Comparison of ENCODE assay signal across 18 mouse cellular contexts in the genomic region with DNA sequence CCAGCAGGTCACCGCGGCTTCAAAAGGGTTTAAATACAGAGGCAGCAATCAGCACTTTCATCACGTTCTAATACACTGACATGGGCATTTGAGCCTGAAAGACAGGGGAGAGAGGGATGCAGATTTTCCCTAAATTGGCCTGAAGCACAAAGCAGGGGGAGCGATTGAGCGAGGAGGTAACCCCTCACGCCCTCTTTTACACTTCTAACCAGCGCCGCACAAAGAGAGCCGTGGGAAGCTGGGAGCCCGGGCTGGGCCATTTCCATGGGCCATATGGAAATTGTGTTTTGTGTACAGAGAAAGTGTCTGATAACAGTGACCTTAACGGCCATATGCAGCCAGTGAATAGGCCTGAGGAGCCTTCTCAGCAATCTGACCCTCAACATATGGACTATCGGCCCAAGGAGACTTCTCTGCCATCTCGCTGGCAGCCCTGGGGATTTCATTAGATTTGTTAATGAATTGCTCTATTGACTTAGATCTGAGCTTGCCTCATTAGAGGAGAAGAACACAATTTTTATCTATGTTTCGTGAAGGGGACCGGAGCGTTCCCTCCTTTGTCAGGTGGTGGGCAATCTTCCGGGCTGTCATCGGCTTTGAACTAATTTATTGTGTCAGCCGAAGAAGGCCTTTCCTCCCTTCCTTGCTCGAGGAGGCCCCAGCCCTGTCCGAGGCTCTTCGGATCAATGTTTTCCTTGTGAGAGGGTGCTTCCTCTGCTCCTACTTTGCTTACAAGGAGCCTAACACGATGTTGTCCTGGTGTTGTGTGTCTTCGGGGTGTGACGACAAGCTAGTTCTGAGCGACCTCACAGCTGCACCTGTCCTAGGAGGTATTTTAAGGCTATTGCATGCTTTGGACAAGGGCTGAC.
DNase-seq lines count a peak whose midpoint lies in the region; ATAC-seq and TF ChIP-seq lines count a peak whose summit lies in the region.
"Had no signal": no experiment of that assay in that cellular context is flagged by ENCODE, and none has a peak within 500 bp of the region (broad histone marks: within the 10 kb centered on the region; RNA-seq: fewer than 3 reads in every experiment).

No protein-coding gene starts in this region.

- H3K27ac ChIP-seq in forebrain, embryonic 10.5 days = peak overlapping the region; percentile 40; the same call in 1 of the 2 replicates
- H3K27ac ChIP-seq in forebrain, postnatal 0 days (ENCODE audit: low read depth, low read length) = no peak overlapping the region
- peak overlapping the region; percentile 62; the same call in 1 of the 2 replicates for H3K27ac ChIP-seq in embryonic facial prominence, embryonic 10.5 days (replicated peaks)
- H3K27ac ChIP-seq in hindbrain, embryonic 12.5 days = peak overlapping the region; percentile 82
- peak overlapping the region; percentile 70 for H3K27ac ChIP-seq in midbrain, embryonic 15.5 days
- H3K27ac ChIP-seq: embryonic facial prominence, embryonic 13.5 days; liver, embryonic 14.5 days had no signal

- peaks cover 14% of the 10 kb centered on the region for H3K9me3 ChIP-seq in forebrain, embryonic 10.5 days
- 0 out of 2 replicates have a peak, but pooled peaks cover 5% of the 10 kb centered on the region for H3K9me3 ChIP-seq in forebrain, postnatal 0 days (ENCODE audit: low read length)
- peaks cover 9% of the 10 kb centered on the region; the same call in 1 of the 2 replicates for H3K9me3 ChIP-seq in embryonic facial prominence, embryonic 10.5 days
- 0 out of 2 replicates have a peak, but pooled peaks cover 6% of the 10 kb centered on the region for H3K9me3 ChIP-seq in hindbrain, embryonic 12.5 days (replicated peaks)
- H3K9me3 ChIP-seq in midbrain, embryonic 15.5 days = no peaks in the 10 kb centered on the region

- no peak for ATAC-seq in forebrain, postnatal 0 days
- peak; percentile 73 for ATAC-seq in hindbrain, embryonic 12.5 days (ENCODE audit: low FRiP score)
- ATAC-seq in midbrain, embryonic 15.5 days (replicated peaks) = no peak
- ATAC-seq in megakaryocyte-erythroid progenitor cell, adult 5-6 weeks (replicated peaks; ENCODE audit: low FRiP score, low TSS enrichment, poor library complexity, severe bottlenecking) = no peak

- 23% methylated on average over 26 of the region's 26 CpGs for WGBS in forebrain, embryonic 10.5 days
- WGBS in forebrain, postnatal 0 days = 25% methylated on average over 26 of the region's 26 CpGs
- 23% methylated on average over 26 of the region's 26 CpGs for WGBS in embryonic facial prominence, embryonic 10.5 days
- 16% methylated on average over 26 of the region's 26 CpGs for WGBS in hindbrain, embryonic 12.5 days
- WGBS in midbrain, embryonic 15.5 days = 16% methylated on average over 26 of the region's 26 CpGs

- no peaks in the 10 kb centered on the region for H3K36me3 ChIP-seq in forebrain, embryonic 10.5 days (replicated peaks)
- no peaks in the 10 kb centered on the region for H3K36me3 ChIP-seq in forebrain, postnatal 0 days (ENCODE audit: insufficient read depth)
- H3K36me3 ChIP-seq in embryonic facial prominence, embryonic 10.5 days (replicated peaks) = no peaks in the 10 kb centered on the region
- H3K36me3 ChIP-seq in hindbrain, embryonic 12.5 days = no peaks in the 10 kb centered on the region
- H3K36me3 ChIP-seq in midbrain, embryonic 15.5 days (replicated peaks) = no peaks in the 10 kb centered on the region
- H3K36me3 ChIP-seq: embryonic facial prominence, embryonic 13.5 days had no signal

- H3K4me1 ChIP-seq in forebrain, embryonic 10.5 days = peaks cover 58% of the 10 kb centered on the region
- 0 out of 2 replicates have a peak, but pooled peaks cover 7% of the 10 kb centered on the region for H3K4me1 ChIP-seq in forebrain, postnatal 0 days (ENCODE audit: insufficient read depth)
- H3K4me1 ChIP-seq in embryonic facial prominence, embryonic 10.5 days = peaks cover 51% of the 10 kb centered on the region
- H3K4me1 ChIP-seq in hindbrain, embryonic 12.5 days = peaks cover 57% of the 10 kb centered on the region
- peaks cover 42% of the 10 kb centered on the region for H3K4me1 ChIP-seq in midbrain, embryonic 15.5 days

- TF ChIP-seq CTCF in forebrain, postnatal 0 days (IDR thresholded peaks at IDR 0.05; ENCODE audit: low read depth) = no peak

- H3K4me3 ChIP-seq in forebrain, embryonic 10.5 days = peak overlapping the region; percentile 15
- H3K4me3 ChIP-seq in forebrain, postnatal 0 days (ENCODE audit: low read depth, low read length) = no peak overlapping the region
- H3K4me3 ChIP-seq in embryonic facial prominence, embryonic 10.5 days = peak overlapping the region; percentile 29
- H3K4me3 ChIP-seq in hindbrain, embryonic 12.5 days = no peak overlapping the region
- H3K4me3 ChIP-seq in midbrain, embryonic 15.5 days = no peak overlapping the region
- H3K4me3 ChIP-seq: embryonic facial prominence, embryonic 13.5 days had no signal

- no peak overlapping the region for H3K4me2 ChIP-seq in forebrain, postnatal 0 days (ENCODE audit: low read depth)
- H3K4me2 ChIP-seq in hindbrain, embryonic 12.5 days (replicated peaks) = peak overlapping the region; percentile 32
- H3K4me2 ChIP-seq in midbrain, embryonic 15.5 days = no peak overlapping the region
- H3K4me2 ChIP-seq: embryonic facial prominence, embryonic 13.5 days had no signal

- peaks cover 99% of the 10 kb centered on the region for H3K27me3 ChIP-seq in forebrain, embryonic 10.5 days (ENCODE audit: poor library complexity, severe bottlenecking)
- peaks cover 8% of the 10 kb centered on the region; the same call in 1 of the 2 replicates for H3K27me3 ChIP-seq in forebrain, postnatal 0 days (ENCODE audit: insufficient read depth, low read length)
- H3K27me3 ChIP-seq in embryonic facial prominence, embryonic 10.5 days (replicated peaks; ENCODE audit: low read depth, poor library complexity, severe bottlenecking) = peaks cover 91% of the 10 kb centered on the region
- H3K27me3 ChIP-seq in hindbrain, embryonic 12.5 days = no peaks in the 10 kb centered on the region
- H3K27me3 ChIP-seq in midbrain, embryonic 15.5 days (replicated peaks) = no peaks in the 10 kb centered on the region
- H3K27me3 ChIP-seq: CH12.LX had no signal

- H3K9ac ChIP-seq in forebrain, postnatal 0 days = no peak overlapping the region; the same call in 1 of the 2 replicates
- no peak overlapping the region for H3K9ac ChIP-seq in hindbrain, embryonic 12.5 days
- no peak overlapping the region for H3K9ac ChIP-seq in midbrain, embryonic 15.5 days
- H3K9ac ChIP-seq: embryonic facial prominence, embryonic 13.5 days; liver, embryonic 14.5 days had no signal

- peak; percentile 77 for DNase-seq in forebrain, embryonic 10.5 days (ENCODE audit: extremely low spot score, low spot score)
- DNase-seq in forebrain, postnatal 0 days = no peak
- peak; percentile 63 for DNase-seq in embryonic facial prominence, embryonic 10.5 days (ENCODE audit: low spot score)
- no peak for DNase-seq in yolk sac, embryonic 10.5 days (ENCODE audit: low spot score)
- no peak for DNase-seq in frontal cortex, postnatal 14 days (ENCODE audit: low spot score in 2 of 2)
- DNase-seq: cerebellum, adult 9-11 months; heart, postnatal 14 days; kidney, adult 18-20 months; kidney, postnatal 4 days; layer of hippocampus, postnatal 36 days; lung, postnatal 14 days; thymus, postnatal 36 days had no signal

Comparison
In these comparisons a context has a peak if more than half of its experiments do, and no peak if none do; other contexts are left out.
1. DNase-seq: peak in forebrain, embryonic 10.5 days (single experiment) and embryonic facial prominence, embryonic 10.5 days (single experiment); none in forebrain, postnatal 0 days (single experiment), yolk sac, embryonic 10.5 days (single experiment) and frontal cortex, postnatal 14 days (0 of 2).
2. H3K4me3 ChIP-seq: peak in forebrain, embryonic 10.5 days (single experiment) and embryonic facial prominence, embryonic 10.5 days (single experiment); none in forebrain, postnatal 0 days (single experiment), hindbrain, embryonic 12.5 days (single experiment) and midbrain, embryonic 15.5 days (single experiment).